Mouse (Mus musculus) heart, embryonic 16.5 days (tissue): ENCODE measurements around the gene Cdh24. TPM values are rescaled to one million over a fixed set of nuclear protein-coding genes. Genes with fewer than 3 reads are reported as not detected.
"Not testable (repeated sequence)": the region's sequence is repeated elsewhere in the genome, so short reads cannot be mapped to it uniquely, and the experiment has no call there.

Experiments
- ATAC-seq: fragments of 200-750 bp; cut with Nextera tagmentation; replicated peaks from 2 replicates; pipeline ENCODE4 v1.8.0; 2017; ENCODE audit warnings: moderate number of reproducible peaks; ENCODE audit not compliant: insufficient read depth, low FRiP score; ENCODE audit errors: extremely low read depth
- H3K27ac ChIP-seq: fragments of 300-500 bp; sonication (generic); 2 replicates; pipeline ENCODE4 v1.5.1; 2014; ENCODE audit warnings: mild to moderate bottlenecking, low read length, control low read depth, moderate library complexity
- H3K27me3 ChIP-seq: fragments of 300-500 bp; sonication (generic); 2 replicates; pipeline ENCODE4 v1.6.1; 2014; ENCODE audit warnings: low read length, mixed read lengths; ENCODE audit not compliant: control insufficient read depth, insufficient read depth
- H3K36me3 ChIP-seq: fragments of 300-500 bp; sonication (generic); 2 replicates; pipeline ENCODE4 v1.6.1; 2014; ENCODE audit not compliant: control insufficient read depth, insufficient read depth
- H3K4me1 ChIP-seq: fragments of 300-500 bp; sonication (generic); 2 replicates; pipeline ENCODE4 v1.6.1; 2014; ENCODE audit warnings: low read length, mixed read lengths; ENCODE audit not compliant: control insufficient read depth, insufficient read depth
- H3K4me2 ChIP-seq: fragments of 300-500 bp; sonication (generic); 2 replicates; pipeline ENCODE4 v1.6.1; 2014; ENCODE audit warnings: low read depth, mild to moderate bottlenecking, control low read depth, low read length
- H3K4me3 ChIP-seq: fragments of 300-500 bp; sonication (generic); 2 replicates; pipeline ENCODE4 v1.5.1; 2014; ENCODE audit warnings: mild to moderate bottlenecking, control low read depth, low read length
- H3K9ac ChIP-seq: fragments of 300-500 bp; sonication (generic); 2 replicates; pipeline ENCODE4 v1.6.1; 2014; ENCODE audit warnings: low read length, control low read depth
- H3K9me3 ChIP-seq: fragments of 300-500 bp; sonication (generic); replicated peaks from 2 replicates; pipeline ENCODE4 v1.6.1; 2016; ENCODE audit warnings: low read length; ENCODE audit not compliant: control insufficient read depth
- WGBS: fragments of 180-500 bp; shearing (Covaris S2); extraction: QIAGEN DNeasy Blood & Tissue Kit; methylation state at CpG from one replicate; pipeline ENCODE4 v1.1.7; 2014; 5-methylcytosine and 5-hydroxymethylcytosine counted together
- polyA plus RNA-seq: library from polyadenylated mRNA; unstranded; fragments of >200 nt; fragmentation: Nextera tagmentation; extraction: Ambion mirVana; gene quantifications from 2 replicates; pipeline ENCODE4 v1.2.1, GENCODE M21; 2015

Gene Cdh24
- polyA plus RNA-seq, 1 experiment from 2014 or later, result 1.4 TPM

DNA sequence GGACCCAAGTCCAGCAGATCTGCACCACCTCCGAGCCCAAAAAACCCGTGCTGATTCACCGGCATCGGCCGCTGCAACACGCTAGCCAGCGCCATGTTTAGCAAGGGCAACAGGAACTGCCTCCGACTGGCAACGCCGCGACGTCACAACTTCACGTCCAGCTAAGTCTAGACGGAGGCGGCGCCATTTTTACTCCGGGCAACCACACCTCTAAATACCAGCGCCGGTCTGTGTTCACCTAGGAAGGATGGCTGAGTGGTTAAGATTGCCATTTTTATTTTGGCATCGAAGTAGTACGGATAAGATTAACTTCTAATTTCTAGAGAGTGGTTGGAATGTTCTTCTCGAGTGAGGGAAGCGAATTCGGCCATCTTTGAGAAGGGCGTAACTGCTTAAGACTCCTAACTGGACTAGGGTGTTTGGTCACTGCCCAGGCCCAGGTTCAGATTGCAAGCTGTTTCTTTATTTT, 23.2 kb downstream of the Cdh24 start, which contains the start of gene Psmb5:
Gene Psmb5, minus strand, starts transcription at position 126 of the 469 bp plus-strand sequence.
- ATAC-seq, result peak; percentile 81
- Histone ChIP-seq H3K4me3 (peak within 1 kb of the TSS; percentile 87), H3K4me1 (peaks cover 7% of the 10 kb centered on the region), H3K27ac (peak within 1 kb of the TSS; percentile 68), H3K4me2 (peak within 1 kb of the TSS; percentile 90), H3K9me3 (no peaks in the 10 kb centered on the region), H3K27me3 (no peaks in the 10 kb centered on the region), H3K36me3 (peaks cover 17% of the 10 kb centered on the region), H3K9ac (peak within 1 kb of the TSS; percentile 86)
- under 1% methylated on average over 25 of the region's 25 CpGs for WGBS

DNA sequence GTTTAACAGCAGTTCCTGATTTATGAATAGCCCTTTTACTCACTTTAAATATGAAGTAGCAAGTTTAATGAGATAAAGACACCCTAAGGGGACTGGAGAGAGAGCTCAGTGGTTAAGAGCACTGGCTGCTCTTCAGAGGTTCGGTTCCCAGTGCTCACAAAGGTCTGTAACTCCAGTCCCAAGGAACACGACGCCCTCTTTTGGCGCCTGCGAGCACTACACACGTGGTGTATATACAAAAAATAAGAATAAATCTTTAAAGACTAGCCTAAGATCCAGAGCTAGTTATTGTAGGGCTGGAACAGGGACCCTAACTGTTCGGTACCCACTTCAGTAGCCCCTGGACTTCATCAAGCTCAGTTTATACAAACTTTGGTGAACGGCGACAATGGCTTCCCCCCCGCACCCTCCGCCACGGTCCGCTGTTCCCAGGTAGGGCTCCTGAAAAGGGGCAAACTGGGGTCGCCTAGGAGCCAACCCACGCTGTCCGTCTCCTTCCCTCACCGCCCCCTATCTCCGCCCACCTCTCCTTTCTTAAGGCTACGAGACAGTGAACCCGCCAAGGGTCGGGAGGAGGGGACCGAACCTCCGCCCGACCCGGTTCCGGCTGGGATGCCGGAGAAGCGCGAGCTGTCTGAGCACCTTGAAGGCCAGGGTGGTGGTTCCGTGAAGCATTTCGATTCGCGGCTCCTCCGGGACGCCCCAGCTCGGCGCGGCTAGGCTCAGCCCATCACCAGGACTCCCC, 23.8 kb downstream of the Cdh24 start:
- peak overlapping the region; percentile 68 for H3K27ac ChIP-seq
- peaks cover 22% of the 10 kb centered on the region for H3K36me3 ChIP-seq
- H3K4me1 ChIP-seq, result peaks cover 7% of the 10 kb centered on the region
- H3K4me2 ChIP-seq, result peak overlapping the region; percentile 90
- no peaks in the 10 kb centered on the region for H3K9me3 ChIP-seq
- peak; percentile 30 for ATAC-seq
- WGBS, result 2% methylated on average over 38 of the region's 38 CpGs
- peak overlapping the region; percentile 86 for H3K9ac ChIP-seq
- H3K27me3 ChIP-seq, result no peaks in the 10 kb centered on the region
- H3K4me3 ChIP-seq, result peak overlapping the region; percentile 87

DNA sequence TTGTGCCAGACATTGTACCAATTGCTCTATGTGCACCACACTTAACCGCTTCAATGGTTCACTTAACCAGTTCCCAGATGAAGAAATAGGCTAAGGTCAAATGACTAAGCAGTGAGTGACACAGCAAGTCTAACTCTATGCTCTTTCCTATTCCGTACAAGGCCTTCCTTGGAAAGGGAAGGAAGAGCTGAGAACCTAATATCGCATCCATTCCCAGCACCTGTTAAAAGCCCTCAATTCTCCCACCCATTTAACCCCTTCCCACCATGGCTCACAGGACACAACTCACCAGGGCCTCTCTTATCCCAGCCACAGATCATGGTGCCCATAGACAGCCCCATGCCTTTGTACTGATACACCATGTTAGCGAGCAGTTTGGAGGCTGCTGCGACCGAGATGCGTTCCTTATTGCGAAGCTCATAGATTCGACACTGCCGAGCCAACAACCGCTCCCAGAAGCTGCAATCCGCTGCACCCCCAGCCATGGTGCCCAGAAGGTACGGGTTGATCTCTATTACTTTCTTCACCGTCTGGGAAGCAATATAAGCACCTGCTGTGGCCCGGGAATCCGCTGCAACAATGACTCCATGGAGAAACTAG, 24.8 kb downstream of the Cdh24 start:
- H3K4me1 ChIP-seq, result peaks cover 7% of the 10 kb centered on the region
- H3K4me2 ChIP-seq, result no peak overlapping the region
- ATAC-seq, result no peak
- no peak overlapping the region for H3K9ac ChIP-seq
- H3K27ac ChIP-seq, result no peak overlapping the region
- WGBS, result 93% methylated on average over 16 of the region's 16 CpGs
- no peaks in the 10 kb centered on the region for H3K9me3 ChIP-seq
- no peaks in the 10 kb centered on the region for H3K27me3 ChIP-seq
- H3K36me3 ChIP-seq, result peaks cover 27% of the 10 kb centered on the region
- H3K4me3 ChIP-seq, result no peak overlapping the region

DNA sequence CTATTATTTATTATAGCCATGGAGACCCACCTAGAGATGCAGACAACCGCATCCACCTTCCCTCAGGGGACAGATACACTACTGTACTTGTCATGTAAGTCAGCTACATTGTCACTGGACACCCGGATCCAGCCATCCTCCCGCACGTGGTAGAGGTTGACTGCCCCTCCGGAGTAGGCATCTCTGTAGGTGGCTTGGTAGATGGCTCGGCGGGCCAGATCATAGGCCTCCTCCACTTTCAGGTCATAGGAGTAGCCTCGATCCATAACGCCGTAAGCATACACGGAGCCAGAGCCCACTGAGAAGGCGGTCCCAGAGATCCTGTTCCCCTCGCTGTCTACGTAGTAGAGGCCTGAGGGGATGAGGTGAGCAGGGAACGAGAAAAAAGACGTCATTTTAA, 27.0 kb downstream of the Cdh24 start:
- not testable (repeated sequence) for H3K27ac ChIP-seq, H3K4me2 ChIP-seq, H3K9me3 ChIP-seq, H3K27me3 ChIP-seq, H3K4me1 ChIP-seq, H3K4me3 ChIP-seq, ATAC-seq, H3K9ac ChIP-seq
- WGBS, result 91% methylated on average over 15 of the region's 16 CpGs
- peaks cover 27% of the 10 kb centered on the region for H3K36me3 ChIP-seq

DNA sequence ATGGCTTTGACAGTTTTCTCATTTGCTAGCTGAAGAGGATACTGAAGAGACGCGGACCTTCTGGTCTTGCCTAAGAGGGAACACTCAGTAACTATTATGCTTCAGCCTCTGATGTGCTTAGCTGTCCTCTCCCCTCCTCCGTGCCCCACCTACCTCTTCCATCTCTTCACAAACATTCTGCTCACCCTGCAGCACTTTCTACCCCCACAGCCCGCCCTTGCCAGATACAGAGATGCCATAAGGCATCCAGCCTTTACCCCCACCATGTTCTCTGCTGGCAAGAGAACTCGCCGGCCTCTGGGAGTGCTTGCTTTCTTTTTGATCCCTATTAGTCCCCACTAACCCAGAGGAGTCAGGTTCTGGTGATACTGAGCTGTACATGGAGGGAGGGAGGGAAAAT, 30.5 kb downstream of the Cdh24 start:
- H3K36me3 ChIP-seq, result peaks cover 22% of the 10 kb centered on the region
- no peak overlapping the region for H3K27ac ChIP-seq
- H3K4me3 ChIP-seq, result no peak overlapping the region
- 73% methylated on average over 6 of the region's 6 CpGs for WGBS
- no peaks in the 10 kb centered on the region for H3K9me3 ChIP-seq
- H3K27me3 ChIP-seq, result no peaks in the 10 kb centered on the region
- no peaks in the 10 kb centered on the region; the same call in none of the 2 replicates for H3K4me1 ChIP-seq
- no peak overlapping the region for H3K9ac ChIP-seq
- no peak for ATAC-seq
- no peak overlapping the region for H3K4me2 ChIP-seq

DNA sequence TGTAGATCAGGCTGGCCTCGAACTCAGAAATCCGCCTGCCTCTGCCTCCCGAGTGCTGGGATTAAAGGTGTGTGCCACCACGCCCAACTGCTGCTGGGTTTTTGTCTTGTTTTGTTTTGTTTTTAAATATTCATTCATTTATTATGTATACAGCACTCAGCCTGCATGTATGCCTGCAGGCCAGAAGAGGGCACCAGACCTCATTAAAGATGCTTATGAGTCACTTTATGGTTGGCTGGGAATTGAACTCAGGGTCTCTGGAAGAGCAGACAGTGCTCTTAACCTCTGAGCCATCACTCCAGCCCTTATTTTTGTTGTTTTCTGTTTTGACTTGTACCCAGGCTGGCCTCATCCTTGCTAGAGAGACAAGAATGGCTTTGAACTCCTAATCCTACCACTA, 31.2 kb downstream of the Cdh24 start:
- Histone ChIP-seq H3K36me3 (peaks cover 15% of the 10 kb centered on the region), H3K4me1 (peaks cover 2% of the 10 kb centered on the region; the same call in 1 of the 2 replicates), H3K4me3 (no peak overlapping the region), H3K9ac (no peak overlapping the region), H3K9me3 (no peaks in the 10 kb centered on the region), H3K27ac (no peak overlapping the region), H3K4me2 (no peak overlapping the region), H3K27me3 (no peaks in the 10 kb centered on the region)
- ATAC-seq, result no peak
- 81% methylated on average over 4 of the region's 4 CpGs for WGBS

DNA sequence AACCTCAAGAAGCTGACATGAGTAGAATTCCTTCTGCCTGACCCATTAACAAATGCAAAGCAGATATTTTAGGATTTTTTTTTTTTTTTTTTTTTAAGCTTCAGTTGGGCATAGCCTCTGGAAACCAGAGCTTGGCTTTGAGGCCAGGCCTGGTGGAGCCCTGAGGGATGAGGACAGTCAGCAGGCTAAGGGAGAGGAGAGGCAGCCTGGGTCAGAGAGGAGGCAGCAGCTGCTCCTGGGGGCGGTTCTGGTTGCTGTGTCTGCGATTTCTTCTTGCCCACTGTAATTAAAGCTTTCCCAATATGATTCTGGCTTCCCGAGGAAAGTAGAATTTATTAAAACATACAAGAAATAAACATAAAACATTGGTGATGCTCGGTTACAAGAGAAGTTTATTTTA, 31.9 kb downstream of the Cdh24 start:
- ATAC-seq, result no peak
- H3K4me1 ChIP-seq, result peaks cover 2% of the 10 kb centered on the region; the same call in 1 of the 2 replicates
- H3K27ac ChIP-seq, result no peak overlapping the region
- 76% methylated on average over 4 of the region's 4 CpGs for WGBS
- no peak overlapping the region for H3K9ac ChIP-seq
- H3K27me3 ChIP-seq, result no peaks in the 10 kb centered on the region
- H3K9me3 ChIP-seq, result no peaks in the 10 kb centered on the region
- no peak overlapping the region for H3K4me3 ChIP-seq
- peaks cover 11% of the 10 kb centered on the region for H3K36me3 ChIP-seq
- no peak overlapping the region for H3K4me2 ChIP-seq

DNA sequence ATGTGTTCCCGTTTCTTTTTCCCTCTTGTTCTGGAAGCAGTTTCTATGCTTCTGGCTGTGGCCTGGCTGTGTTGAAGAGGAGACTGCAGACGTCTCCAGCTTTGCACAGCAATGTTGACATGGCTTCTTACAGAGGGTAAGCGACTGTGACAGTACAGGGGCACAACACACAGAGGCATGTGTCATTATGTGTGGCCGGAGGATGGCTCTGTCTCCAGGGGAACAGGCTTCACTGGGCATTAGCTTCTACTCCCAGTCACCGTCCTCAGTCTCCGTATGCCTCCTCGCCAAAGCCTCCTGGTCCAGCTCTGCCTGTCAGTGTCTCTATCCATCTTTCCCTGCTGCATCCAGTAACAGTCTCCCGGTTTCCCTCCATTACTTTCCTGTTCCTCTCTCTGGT, 33.9 kb downstream of the Cdh24 start:
- WGBS, result 59% methylated on average over 8 of the region's 8 CpGs
- ATAC-seq, result no peak
- Histone ChIP-seq H3K36me3 (0 out of 2 replicates have a peak, but pooled peaks cover 5% of the 10 kb centered on the region), H3K9me3 (no peaks in the 10 kb centered on the region), H3K4me3 (no peak overlapping the region), H3K27ac (no peak overlapping the region), H3K9ac (no peak overlapping the region), H3K27me3 (no peaks in the 10 kb centered on the region), H3K4me2 (no peak overlapping the region), H3K4me1 (peaks cover 6% of the 10 kb centered on the region)

DNA sequence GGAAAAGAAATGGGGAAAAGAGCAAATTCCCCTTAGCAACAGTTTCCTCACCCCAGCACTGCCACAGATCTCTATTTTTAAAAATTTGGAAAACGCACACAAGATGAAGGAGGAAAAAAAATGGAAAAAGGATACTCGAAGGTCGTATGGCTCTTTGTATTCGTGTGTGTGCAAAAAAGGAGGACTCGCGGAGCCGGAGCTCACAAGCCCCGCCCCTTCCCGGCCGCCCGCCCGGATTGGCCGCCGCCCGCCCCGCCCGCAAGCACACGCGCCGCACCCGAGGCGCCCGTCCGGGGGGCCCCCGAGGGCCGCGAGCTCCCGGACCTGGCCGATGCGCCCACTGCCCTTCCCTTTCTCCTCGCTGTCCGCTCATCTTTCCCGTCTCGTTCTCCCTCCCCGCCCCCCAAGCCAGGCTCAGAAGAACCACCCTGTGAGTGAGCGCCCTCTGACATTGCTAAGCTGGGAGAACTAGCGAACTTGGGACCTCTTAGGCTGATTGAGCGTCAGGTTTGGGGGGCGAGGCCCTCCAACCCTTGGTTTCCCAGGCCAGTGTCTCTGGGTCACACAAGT, 35.3 kb downstream of the Cdh24 start, which contains the start of gene 4931414P19Rik:
Gene 4931414P19Rik, minus strand, starts transcription at position 242 of the 570 bp plus-strand sequence.
- WGBS, result 0% methylated on average over 35 of the region's 39 CpGs

More for the DNA sequence above, 35.3 kb downstream of the Cdh24 start, which contains the start of gene 4931414P19Rik:
- Histone ChIP-seq H3K27ac (peak within 1 kb of the TSS; percentile 84), H3K27me3 (no peaks in the 10 kb centered on the region), H3K9me3 (no peaks in the 10 kb centered on the region), H3K4me2 (peak within 1 kb of the TSS; percentile 77), H3K4me1 (peaks cover 6% of the 10 kb centered on the region), H3K9ac (peak within 1 kb of the TSS; percentile 79), H3K4me3 (peak within 1 kb of the TSS; percentile 54), H3K36me3 (no peaks in the 10 kb centered on the region)
- ATAC-seq, result peak; percentile 49
